Mouse (Mus musculus): ENCODE data around the gene Car15. TPM values are rescaled to one million over a fixed set of nuclear protein-coding genes. Genes with fewer than 3 reads are reported as not detected.

Car15 gene
- polyA plus RNA-seq, 1 experiment from 2014 or later = 2.8 TPM

DNA sequence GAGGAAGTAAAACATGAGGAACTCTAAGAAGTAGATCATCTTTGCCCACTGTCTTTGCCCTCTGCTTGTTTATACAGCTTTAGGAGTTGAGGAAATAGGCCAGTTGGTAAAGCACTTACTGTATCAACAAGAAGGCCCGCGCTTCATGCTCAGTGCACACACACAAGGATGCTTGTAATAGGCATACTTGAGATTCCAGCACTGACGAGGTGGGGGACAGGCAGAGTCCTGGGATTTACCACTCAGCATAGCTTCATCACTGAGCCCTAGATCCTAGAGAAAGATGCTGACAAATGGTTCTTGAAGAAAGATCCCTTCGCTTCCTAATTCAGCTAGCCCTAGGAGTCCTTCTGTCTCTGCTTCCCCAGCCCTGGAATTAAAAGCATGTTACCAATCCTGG is 25.0 kb downstream of the Car15 start:
- H3K36me3 ChIP-seq = no peaks in the 10 kb centered on the region
- H3K4me2 ChIP-seq (replicated peaks) = no peak overlapping the region
- no peak overlapping the region for H3K27ac ChIP-seq (replicated peaks)
- H3K4me1 ChIP-seq = peaks cover 55% of the 10 kb centered on the region
- H3K9me3 ChIP-seq (replicated peaks) = no peaks in the 10 kb centered on the region
- WGBS = 37% methylated on average over 4 of the region's 4 CpGs
- no peak for ATAC-seq (ENCODE audit: insufficient number of reproducible peaks, low FRiP score, low TSS enrichment, low read depth)
- H3K9ac ChIP-seq = no peak overlapping the region
- no peaks in the 10 kb centered on the region for H3K27me3 ChIP-seq
- H3K4me3 ChIP-seq (replicated peaks) = no peak overlapping the region

DNA sequence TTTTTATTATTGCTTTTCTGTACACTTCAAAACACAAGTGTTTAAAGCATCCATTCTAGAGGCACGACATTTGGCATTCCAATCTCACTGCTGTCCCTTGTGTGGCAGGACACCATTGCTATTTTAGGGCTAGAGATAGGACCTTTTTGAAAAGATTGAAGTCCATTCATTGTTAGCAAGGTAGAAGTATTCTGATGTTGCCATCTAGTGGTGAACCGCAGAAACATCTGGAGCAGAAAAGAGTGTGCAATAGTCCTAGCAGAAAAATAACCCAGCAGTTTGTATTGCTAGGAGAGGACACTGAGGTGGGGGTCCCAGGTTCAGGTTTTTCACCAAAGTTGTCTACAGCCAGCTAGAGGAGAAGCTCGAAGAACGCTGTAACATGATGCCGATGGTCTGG is 26.0 kb downstream of the Car15 start:
- no peak for ATAC-seq (ENCODE audit: insufficient number of reproducible peaks, low FRiP score, low TSS enrichment, low read depth)
- 7% methylated on average over 5 of the region's 5 CpGs for WGBS
- Histone ChIP-seq H3K9me3 (replicated peaks) (no peaks in the 10 kb centered on the region), H3K4me3 (replicated peaks) (no peak overlapping the region), H3K9ac (no peak overlapping the region), H3K4me1 (peaks cover 65% of the 10 kb centered on the region), H3K27ac (replicated peaks) (no peak overlapping the region), H3K4me2 (replicated peaks) (no peak overlapping the region), H3K36me3 (no peaks in the 10 kb centered on the region), H3K27me3 (no peaks in the 10 kb centered on the region)

DNA sequence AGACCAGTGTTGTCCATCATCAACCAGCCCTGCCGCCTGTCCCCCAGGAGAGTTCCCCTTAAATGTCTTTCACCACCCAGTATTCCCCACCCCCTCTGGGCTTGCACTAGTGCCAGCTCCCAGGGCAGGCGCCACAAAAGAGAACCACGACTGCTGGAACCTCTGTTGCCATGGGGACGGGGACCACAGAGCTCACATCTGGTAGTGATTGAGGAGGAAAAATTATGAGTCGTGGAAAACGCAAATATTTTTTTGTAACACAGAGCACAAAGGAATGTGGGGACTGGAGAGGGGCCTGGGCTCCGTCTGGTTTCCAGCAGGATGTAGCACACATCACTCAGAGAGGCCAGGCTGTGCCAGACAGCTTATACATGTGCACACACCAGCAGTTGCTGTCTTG is 28.5 kb downstream of the Car15 start:
- peaks cover 69% of the 10 kb centered on the region for H3K4me1 ChIP-seq
- H3K9ac ChIP-seq = no peak overlapping the region
- H3K9me3 ChIP-seq (replicated peaks) = no peaks in the 10 kb centered on the region
- 0 out of 2 replicates have a peak overlapping the region, but pooled peaks have one; percentile 15 for H3K4me2 ChIP-seq (replicated peaks)
- peak; percentile 85 for ATAC-seq (ENCODE audit: insufficient number of reproducible peaks, low FRiP score, low TSS enrichment, low read depth)
- peaks cover 12% of the 10 kb centered on the region for H3K27me3 ChIP-seq
- H3K36me3 ChIP-seq = no peaks in the 10 kb centered on the region; the same call in 1 of the 2 replicates
- H3K4me3 ChIP-seq (replicated peaks) = no peak overlapping the region
- peak overlapping the region; percentile 91 for H3K27ac ChIP-seq (replicated peaks)
- WGBS = 12% methylated on average over 7 of the region's 7 CpGs

DNA sequence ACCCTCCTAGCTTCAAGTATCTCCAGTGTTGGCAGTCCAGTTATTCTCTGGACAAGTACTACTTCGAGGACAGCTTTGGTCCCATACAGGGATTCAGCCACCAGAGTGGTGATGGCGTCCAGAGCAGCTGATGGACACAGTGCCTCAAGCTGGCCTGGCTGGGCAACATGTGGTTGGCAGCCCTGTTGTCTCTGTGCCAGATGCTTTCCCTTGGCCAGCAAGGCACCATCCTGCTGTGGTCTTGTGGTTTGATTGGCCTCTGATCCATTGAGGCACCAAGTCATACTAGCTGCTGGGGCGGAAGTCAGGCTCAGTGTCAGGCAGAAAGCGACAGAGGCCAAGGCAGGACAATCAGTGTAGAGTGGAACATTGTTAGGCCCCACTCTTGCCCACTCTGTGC is 29.0 kb downstream of the Car15 start:
- Histone ChIP-seq H3K36me3 (no peaks in the 10 kb centered on the region; the same call in 1 of the 2 replicates), H3K9me3 (replicated peaks) (no peaks in the 10 kb centered on the region), H3K4me2 (replicated peaks) (no peak overlapping the region), H3K27ac (replicated peaks) (peak overlapping the region; percentile 91), H3K9ac (no peak overlapping the region), H3K4me3 (replicated peaks) (no peak overlapping the region), H3K27me3 (peaks cover 12% of the 10 kb centered on the region), H3K4me1 (peaks cover 74% of the 10 kb centered on the region)
- 69% methylated on average over 4 of the region's 4 CpGs for WGBS
- ATAC-seq (ENCODE audit: insufficient number of reproducible peaks, low FRiP score, low TSS enrichment, low read depth) = no peak

DNA sequence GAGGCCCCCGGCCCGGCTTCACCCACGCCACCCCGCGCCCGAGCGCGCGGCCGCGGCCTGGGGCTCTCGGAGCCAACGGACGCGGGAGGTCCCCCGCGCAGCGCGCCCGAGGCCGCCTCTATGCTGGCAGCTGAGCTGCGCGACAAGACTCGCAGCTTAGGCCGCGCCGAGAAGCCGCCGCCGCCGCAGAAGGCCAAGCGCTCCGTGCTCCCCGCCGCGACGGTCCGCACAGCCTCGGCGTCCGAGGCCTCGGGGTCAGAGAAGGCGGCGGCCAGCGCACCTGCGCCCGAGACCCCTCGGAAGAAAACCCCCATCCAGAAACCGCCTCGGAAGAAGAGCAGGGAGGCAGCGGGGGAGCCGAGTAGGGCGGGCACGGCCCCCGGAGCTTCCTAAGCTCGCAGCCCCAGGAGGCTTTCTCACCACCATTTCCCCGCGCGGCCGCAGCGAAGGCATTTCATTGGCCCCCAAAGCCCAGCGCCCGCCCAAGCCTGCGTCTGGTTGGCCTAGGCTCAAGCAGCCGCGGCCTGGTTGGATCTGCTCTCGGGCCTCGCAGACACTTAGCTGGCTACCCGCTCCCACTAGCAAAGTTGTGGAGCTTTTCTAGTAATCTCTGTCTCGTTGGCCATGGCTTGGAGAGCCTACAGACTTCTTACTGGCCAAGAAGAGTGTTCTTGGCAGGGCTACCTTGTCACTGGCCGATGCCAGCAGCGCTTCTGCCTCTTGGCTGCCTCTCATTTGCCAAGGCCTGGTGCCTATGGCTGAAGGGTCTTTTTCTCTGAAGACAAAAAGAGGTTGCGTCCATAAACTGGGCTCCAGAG is 30.8 kb downstream of the Car15 start:
- Histone ChIP-seq H3K4me2 (replicated peaks) (peak overlapping the region; percentile 81), H3K9ac (peak overlapping the region; percentile 45), H3K4me1 (peaks cover 91% of the 10 kb centered on the region), H3K36me3 (no peaks in the 10 kb centered on the region; the same call in 1 of the 2 replicates), H3K27me3 (peaks cover 27% of the 10 kb centered on the region), H3K27ac (replicated peaks) (peak overlapping the region; percentile 91), H3K4me3 (replicated peaks) (peak overlapping the region; percentile 44), H3K9me3 (replicated peaks) (no peaks in the 10 kb centered on the region)
- WGBS = 2% methylated on average over 73 of the region's 73 CpGs
- peak; percentile 70 for ATAC-seq (ENCODE audit: insufficient number of reproducible peaks, low FRiP score, low TSS enrichment, low read depth)

DNA sequence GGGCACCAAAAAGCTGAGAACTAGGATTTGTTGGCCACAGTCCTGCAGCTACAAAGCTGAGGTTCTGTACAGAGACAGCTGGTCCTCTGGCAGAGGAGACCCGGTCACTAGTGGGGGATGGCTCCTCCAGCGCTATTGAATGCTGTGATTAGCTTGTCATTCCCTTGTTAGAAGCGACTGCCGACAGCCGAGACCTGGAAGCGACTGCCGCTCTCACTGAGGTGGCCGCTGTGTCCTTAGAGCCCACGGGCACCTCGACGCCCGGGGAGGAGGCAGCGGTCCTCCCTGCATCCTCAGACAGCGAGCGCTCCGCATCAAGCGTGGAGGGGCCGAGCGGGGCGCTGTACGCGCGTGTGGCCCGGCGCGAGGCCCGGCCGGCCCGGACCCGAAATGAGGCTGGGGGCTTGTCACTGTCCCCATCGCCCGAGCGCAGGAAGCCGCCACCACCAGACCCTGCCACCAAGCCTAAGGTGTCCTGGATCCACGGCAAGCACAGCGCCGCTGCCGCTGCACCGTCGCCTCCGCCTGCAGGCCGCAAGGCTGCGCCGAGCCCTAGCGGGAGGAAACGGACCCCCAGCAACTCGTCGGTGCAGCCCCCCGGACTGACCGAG is 31.5 kb downstream of the Car15 start:
- 7% methylated on average over 50 of the region's 50 CpGs for WGBS
- no peaks in the 10 kb centered on the region; the same call in 1 of the 2 replicates for H3K36me3 ChIP-seq
- no peak for ATAC-seq (ENCODE audit: insufficient number of reproducible peaks, low FRiP score, low TSS enrichment, low read depth)
- H3K4me1 ChIP-seq = peaks cover 92% of the 10 kb centered on the region
- H3K9me3 ChIP-seq (replicated peaks) = no peaks in the 10 kb centered on the region
- H3K27ac ChIP-seq (replicated peaks) = peak overlapping the region; percentile 91
- H3K4me2 ChIP-seq (replicated peaks) = peak overlapping the region; percentile 81
- peak overlapping the region; percentile 45 for H3K9ac ChIP-seq
- H3K27me3 ChIP-seq = peaks cover 34% of the 10 kb centered on the region
- H3K4me3 ChIP-seq (replicated peaks) = peak overlapping the region; percentile 44

DNA sequence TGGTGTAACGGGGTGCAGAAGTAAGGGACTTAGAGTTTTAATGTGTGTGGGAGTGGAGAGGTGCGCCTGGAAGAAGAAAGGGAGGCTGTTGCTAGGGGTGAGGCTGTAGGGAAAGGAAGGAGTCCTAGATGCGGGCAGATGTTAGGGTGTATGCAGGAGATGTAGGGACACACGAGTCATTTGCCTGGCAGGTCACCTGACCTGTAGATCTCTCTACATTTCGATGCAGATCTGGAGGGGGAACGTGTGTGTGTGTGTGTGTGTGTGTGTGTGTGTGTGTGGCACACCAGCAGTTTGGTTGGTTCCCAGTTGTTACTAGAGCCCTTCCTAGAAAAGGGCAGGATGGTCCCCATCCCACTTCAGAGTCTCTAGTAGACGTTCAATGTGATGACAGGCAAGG is 33.2 kb downstream of the Car15 start:
- Histone ChIP-seq H3K9ac (no peak overlapping the region), H3K4me3 (replicated peaks) (peak overlapping the region; percentile 37), H3K4me1 (peaks cover 96% of the 10 kb centered on the region), H3K27me3 (peaks cover 39% of the 10 kb centered on the region), H3K36me3 (no peaks in the 10 kb centered on the region; the same call in 1 of the 2 replicates), H3K4me2 (replicated peaks) (peak overlapping the region; percentile 81), H3K9me3 (replicated peaks) (no peaks in the 10 kb centered on the region), H3K27ac (replicated peaks) (peak overlapping the region; percentile 91)
- no peak for ATAC-seq (ENCODE audit: insufficient number of reproducible peaks, low FRiP score, low TSS enrichment, low read depth)
- WGBS = 20% methylated on average over 7 of the region's 7 CpGs

DNA sequence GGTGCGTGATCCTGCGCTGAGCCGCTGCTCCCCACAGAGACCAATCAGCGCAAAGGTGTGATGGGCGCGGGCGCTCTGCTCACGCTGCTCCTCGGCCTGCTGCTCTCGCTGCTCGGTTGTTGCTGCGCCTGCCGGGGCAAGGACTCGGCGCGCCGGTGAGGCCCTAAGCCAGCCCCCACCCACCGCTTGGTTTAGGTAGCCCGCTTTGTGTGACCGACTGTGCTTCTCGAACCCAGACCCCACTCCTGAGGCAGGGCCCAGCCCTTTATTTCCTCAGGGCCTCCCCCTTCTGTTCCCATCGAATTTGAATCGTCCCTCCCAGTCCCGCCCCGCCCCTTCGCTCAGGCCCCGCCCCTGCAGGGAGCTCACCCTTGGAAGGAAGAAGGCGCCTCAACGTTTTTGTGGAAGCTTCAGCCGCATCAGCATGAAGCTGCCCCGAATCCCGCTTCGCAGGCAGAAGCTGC is 33.7 kb downstream of the Car15 start:
- peaks cover 39% of the 10 kb centered on the region for H3K27me3 ChIP-seq
- ATAC-seq (ENCODE audit: insufficient number of reproducible peaks, low FRiP score, low TSS enrichment, low read depth) = peak; percentile 43
- H3K9ac ChIP-seq = 0 out of 2 replicates have a peak overlapping the region, but pooled peaks have one; percentile 21
- no peaks in the 10 kb centered on the region; the same call in 1 of the 2 replicates for H3K36me3 ChIP-seq
- H3K4me2 ChIP-seq (replicated peaks) = peak overlapping the region; percentile 81
- H3K4me3 ChIP-seq (replicated peaks) = peak overlapping the region; percentile 37
- H3K27ac ChIP-seq (replicated peaks) = peak overlapping the region; percentile 91
- 7% methylated on average over 33 of the region's 33 CpGs for WGBS
- H3K9me3 ChIP-seq (replicated peaks) = no peaks in the 10 kb centered on the region
- peaks cover 96% of the 10 kb centered on the region for H3K4me1 ChIP-seq

DNA sequence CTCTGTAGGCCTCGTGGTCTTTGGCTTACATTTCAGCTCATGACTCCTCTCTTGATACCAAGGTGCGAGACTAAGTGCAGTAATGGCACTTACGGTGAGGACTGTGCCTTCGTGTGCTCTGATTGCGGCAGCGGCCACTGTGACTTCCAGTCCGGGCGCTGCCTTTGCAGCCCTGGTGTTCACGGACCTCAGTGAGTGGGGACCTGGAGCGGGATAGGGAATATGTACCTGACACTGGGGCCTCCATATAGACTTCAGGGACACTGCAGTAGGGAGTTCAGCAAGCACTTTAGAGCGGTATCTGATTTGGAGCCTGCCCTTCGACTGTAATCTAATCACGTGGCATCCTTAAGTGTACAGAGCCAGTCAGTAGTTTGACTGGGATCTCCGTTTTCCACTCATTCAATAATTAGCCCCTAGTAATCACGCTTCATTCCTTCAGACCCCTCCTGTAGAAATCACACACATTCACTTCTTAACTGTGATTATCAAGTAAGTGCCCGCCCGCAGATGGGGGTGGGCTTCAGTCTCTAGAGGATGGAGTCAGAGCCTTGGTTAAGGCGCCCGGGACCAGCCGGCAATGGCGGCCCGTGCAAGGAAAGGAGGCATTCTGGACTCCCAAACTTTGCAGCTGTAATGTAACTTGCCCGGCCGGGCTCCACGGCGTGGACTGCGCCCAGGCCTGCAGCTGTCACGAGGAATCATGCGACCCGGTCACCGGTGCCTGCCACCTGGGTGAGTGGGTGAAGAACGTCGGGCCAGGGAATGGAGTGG is 34.3 kb downstream of the Car15 start:
- WGBS = 27% methylated on average over 33 of the region's 33 CpGs
- Histone ChIP-seq H3K27me3 (peaks cover 39% of the 10 kb centered on the region), H3K36me3 (no peaks in the 10 kb centered on the region; the same call in 1 of the 2 replicates)

DNA sequence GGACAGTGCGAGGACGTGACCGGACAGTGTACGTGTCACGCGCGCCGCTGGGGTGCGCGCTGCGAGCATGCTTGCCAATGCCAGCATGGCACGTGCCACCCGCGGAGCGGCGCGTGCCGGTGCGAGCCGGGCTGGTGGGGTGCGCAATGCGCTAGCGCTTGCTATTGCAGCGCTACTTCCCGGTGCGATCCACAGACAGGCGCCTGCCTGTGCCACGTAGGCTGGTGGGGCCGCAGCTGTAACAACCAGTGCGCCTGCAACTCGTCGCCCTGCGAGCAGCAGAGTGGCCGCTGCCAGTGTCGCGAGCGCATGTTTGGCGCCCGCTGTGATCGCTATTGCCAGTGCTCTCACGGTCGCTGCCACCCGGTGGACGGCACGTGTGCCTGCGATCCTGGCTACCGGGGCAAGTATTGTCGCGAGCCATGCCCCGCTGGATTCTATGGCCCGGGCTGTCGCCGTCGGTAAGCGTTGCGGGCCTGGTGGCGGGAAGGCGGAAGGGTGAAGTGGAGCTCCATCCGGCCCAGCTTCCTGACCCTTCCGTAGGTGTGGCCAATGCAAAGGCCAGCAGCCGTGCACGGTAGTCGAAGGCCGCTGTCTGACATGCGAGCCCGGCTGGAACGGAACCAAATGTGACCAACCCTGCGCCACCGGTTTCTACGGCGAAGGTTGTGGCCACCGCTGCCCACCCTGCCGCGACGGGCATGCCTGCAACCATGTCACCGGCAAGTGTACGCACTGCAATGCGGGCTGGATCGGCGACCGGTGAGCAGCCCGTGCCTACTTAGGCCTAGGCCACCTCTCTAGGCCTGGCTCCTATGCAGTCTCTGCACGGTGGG is 35.1 kb downstream of the Car15 start:
- Histone ChIP-seq H3K9me3 (replicated peaks) (no peaks in the 10 kb centered on the region), H3K9ac (peak overlapping the region; percentile 21; the same call in 1 of the 2 replicates), H3K27ac (replicated peaks) (peak overlapping the region; percentile 91; the same call in 1 of the 2 replicates), H3K27me3 (peaks cover 39% of the 10 kb centered on the region), H3K4me3 (replicated peaks) (peak overlapping the region; percentile 28), H3K36me3 (no peaks in the 10 kb centered on the region; the same call in 1 of the 2 replicates), H3K4me2 (replicated peaks) (peak overlapping the region; percentile 81), H3K4me1 (peaks cover 95% of the 10 kb centered on the region)
- 9% methylated on average over 83 of the region's 83 CpGs for WGBS
- no peak for ATAC-seq (ENCODE audit: insufficient number of reproducible peaks, low FRiP score, low TSS enrichment, low read depth)

More for the DNA sequence above, 34.3 kb downstream of the Car15 start:
- H3K9me3 ChIP-seq (replicated peaks) = no peaks in the 10 kb centered on the region
- H3K4me2 ChIP-seq (replicated peaks) = peak overlapping the region; percentile 81
- peak overlapping the region; percentile 37 for H3K4me3 ChIP-seq (replicated peaks)
- peak overlapping the region; percentile 91 for H3K27ac ChIP-seq (replicated peaks)
- ATAC-seq (ENCODE audit: insufficient number of reproducible peaks, low FRiP score, low TSS enrichment, low read depth) = no peak
- H3K4me1 ChIP-seq = peaks cover 97% of the 10 kb centered on the region
- 0 out of 2 replicates have a peak overlapping the region, but pooled peaks have one; percentile 21 for H3K9ac ChIP-seq

Measured in embryonic facial prominence, embryonic 15.5 days (tissue).